Mouse (Mus musculus) spleen, postnatal 10 days (tissue): ENCODE results near the gene Olfm3.

Experiments used
- DNase-seq, 2 experiments: peaks; one replicate each; pipeline ENCODE4 v3.0.0; 2021 to 2022; ENCODE audit warnings: low spot score in 2 of 2

Gene Olfm3

DNA sequence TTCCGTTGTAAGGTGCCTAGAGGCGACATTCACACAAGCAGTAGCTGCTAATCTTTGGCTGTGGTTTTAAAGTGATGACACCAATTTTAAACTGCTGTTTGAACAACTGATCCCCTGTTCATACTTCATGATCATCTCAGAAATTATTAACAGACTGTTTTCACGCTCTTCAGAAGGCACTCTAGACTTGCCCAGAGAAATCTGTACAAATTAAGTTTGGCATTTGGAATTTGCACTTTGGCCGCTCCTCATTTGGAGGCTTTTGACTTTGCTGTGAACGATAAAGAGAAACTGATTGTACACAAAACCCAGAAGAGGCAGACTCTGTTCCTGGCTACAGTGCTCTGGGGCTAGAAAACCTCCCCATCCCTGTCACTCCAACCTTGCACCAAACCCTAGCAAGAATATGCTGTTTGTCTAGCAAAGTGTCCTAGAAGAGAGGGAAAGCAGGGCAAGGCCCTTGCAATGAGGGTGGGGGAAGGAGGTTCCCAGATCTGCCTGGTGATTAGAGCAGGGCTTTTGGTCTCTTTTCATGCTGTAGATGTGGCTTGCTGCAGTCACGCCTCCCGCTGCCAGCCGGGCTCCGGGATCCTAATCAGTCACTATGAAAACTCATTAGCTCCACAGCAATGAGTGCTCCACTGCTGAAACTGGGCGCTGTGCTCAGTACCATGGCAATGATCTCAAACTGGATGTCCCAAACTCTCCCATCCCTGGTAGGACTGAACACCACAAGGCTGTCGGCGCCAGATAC is 176.7 kb downstream of the Olfm3 start:
- no peak for DNase-seq

DNA sequence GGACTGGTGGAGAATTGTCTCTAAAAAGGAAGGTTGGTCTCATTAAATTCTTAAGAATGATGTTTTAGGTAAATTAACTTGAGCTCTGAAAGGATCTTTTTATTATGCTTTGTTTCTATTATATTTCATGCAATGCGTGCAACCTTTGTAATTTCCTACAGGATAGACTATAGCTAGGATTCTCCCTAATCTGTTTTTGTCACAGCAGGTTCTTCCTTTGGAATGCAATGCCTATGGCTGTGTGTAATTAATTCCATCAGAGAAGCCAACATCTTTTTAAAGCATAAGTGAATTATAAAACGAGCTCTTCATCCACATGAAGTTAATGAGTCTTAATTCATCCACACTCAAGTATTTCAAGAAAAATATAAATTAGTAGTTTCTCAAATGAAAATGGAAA is 177.5 kb downstream of the Olfm3 start:
- no peak for DNase-seq

DNA sequence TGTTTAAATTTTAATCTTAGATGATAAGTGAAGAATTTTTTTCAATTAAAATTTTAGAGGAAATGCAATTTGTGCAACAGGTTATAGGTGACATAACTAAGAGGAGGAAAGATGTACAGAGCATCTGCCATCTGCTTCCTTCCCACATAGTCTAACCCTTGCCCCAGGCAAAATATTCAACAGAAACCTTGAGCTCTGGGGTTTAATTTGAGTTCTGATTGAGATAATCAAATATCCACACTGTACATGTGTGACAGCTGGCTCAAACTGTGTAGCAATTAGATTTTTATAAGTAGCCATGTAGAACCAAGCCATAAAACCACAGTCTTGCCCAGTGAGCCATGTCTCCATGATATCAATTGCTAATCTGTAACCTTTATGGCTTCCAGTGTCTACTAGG is 179.1 kb downstream of the Olfm3 start:
- DNase-seq = no peak

DNA sequence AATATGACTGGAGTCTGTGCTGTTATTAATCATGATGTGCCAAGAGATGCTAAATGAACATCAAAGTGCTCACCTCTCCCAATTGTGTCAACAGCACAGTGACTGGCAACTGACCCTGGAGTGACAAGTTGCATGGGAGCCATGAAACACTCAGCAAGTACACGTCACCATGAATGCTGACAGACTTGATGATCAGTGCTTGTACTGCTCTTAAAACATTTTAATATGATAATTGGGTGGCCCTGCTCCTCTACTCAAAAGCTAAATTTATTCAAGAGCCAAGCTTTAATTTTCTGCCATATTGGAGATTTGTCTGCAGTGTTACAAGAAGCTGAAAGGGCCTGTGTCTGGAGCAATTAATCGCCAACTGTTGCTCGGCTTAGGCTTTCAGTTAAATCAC is 184.4 kb downstream of the Olfm3 start:
- DNase-seq = no peak

DNA sequence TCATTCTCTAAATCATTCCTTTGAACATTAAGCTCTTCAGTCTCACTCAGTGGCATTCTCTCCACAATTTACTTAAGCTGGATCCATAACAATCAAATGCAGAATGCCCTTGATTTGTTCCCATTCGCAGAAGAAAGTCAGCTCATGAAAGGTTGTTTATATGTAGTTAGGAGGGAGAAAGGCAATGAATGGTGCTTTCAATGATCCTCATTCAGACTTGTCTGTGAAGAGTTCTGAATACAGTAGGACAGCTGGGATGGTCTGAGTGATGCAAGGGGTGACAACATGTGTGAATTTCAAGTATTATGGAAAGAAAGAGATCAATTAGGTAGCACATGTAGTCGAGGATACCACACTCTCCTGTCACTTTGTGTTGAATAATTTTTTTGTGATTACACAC is 186.8 kb downstream of the Olfm3 start:
- no peak for DNase-seq

DNA sequence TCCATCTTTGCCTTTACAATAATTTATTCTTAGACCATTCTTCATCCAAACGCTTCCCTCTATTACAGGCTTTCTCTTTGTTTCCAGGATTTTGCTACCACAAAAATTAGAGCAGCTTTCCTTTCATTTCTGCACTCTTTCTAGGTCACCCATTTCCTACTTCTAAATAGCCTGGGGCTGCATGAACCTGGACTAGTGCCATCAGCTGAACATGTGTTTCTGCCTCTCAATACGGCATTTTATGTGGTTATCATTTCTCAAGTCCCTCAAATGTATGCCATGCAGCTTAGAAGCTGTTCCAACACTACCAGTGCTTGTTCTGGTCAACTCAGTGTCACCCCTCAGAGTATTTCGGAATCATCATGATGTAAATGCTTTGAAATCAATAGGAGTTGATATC is 191.6 kb downstream of the Olfm3 start:
- no peak for DNase-seq

DNA sequence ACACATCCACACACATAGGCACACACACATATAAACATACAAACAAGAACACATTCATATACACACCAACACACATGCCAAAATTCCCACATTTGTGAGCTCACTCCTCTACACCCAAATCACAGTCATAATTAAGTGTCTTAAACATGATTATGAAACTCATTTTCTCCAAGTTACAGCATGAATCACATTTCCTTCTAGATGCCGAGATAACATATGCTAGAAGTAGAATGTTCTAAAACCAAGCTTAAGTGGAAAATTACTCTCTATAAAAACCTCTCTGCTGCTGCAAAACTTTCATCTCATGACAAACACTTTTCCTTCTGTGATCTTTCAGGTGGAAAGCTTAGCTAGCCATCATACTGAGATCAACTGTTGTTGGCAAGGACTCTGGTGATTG is 195.7 kb downstream of the Olfm3 start:
- no peak for DNase-seq

DNA sequence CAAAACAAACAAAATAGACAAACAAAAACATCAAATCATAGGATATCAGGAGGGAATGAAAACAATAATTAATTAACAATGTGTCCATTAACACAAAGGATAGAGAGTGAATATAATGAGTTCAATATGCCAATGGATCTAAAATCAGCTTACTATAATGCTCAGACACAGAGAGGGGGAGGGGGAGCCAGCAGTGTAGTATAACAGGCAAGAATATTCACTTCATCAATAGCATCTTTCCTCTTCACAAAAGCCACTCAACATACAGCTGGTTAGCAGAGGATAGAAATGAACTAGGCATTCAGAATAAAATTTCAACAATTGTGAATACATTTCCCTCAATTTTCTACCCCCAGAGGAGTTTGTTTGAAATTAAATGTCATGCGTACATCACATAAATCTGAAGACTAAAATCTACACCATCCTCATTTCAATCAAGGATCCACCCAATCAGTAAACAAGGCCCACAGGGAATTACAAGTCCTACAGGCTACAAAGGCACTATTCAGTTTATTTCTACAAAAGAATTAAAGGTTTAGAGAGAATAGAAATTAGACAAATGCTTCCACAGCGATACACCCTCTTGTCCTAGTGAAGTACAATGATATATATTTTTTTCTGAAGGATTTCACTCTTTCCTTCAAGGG is 200.4 kb downstream of the Olfm3 start:
- no peak for DNase-seq

DNA sequence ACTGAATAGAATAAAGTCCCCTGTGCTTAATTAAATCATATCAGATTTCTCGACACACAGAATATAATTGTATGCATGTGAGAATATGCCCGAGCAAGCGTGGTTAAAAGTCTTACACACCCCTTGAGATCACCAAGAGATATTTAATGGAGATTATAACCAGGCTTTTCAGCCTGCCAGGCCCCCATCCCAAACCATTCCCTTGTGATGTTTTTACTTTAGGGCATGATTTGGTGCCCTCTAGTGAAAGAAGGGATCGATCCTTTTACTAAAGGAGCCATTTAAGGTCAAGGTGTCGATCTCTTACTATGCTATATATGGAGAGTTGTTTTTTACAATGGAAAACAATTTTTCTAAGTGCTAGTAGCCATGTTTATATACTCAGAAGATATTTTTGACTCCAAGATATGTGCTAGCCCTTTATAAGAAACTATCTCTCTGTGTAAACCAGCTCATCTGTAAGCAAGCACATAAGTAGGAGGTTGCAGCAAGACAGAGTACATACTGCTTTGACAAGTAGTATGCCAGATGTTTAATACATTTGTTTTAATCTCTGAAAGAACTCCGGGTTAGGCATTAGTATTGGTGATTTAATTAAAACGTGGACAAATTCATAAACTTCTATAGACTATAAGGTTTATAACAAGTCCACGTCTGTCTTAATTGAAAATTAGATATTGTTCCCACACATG is 201.1 kb downstream of the Olfm3 start:
- DNase-seq = no peak

DNA sequence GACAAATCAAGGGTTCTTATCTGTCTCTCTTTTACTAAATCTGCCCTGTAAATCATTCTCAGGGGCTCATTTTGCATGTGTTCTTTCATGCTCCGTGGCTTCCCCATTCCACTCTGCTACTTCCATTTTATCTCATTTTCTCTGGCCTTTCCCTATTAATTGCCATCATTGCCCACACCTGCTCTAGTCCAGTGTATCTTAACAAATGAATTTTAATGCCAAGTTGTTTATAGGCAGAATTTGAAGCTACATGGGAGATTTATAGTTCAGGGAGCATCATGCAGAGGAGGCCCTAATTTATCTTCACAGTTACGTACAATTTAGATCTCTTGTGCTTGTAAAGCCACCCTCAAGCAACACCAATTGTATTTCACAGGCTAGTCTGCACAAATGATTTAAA is 241.8 kb downstream of the Olfm3 start:
- DNase-seq = no peak

DNA sequence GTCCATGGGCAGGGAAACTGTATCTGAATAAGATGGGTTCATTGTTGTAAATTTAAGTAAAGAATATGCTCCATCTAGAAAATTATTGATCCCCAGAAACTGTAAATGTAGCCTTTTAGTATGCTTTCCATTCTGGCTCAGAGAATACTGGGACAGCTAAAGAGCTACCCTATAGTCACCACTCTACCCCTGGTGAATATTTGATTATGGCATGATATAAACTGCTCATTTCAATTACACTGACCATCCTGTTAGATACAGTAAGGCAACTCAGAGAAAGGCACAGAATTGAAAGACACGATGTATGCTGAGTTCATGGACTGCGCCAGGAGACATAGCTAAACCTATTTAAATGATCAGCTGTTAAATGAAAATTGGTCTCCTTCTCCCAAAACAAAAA is 242.4 kb downstream of the Olfm3 start:
- DNase-seq = no peak

DNA sequence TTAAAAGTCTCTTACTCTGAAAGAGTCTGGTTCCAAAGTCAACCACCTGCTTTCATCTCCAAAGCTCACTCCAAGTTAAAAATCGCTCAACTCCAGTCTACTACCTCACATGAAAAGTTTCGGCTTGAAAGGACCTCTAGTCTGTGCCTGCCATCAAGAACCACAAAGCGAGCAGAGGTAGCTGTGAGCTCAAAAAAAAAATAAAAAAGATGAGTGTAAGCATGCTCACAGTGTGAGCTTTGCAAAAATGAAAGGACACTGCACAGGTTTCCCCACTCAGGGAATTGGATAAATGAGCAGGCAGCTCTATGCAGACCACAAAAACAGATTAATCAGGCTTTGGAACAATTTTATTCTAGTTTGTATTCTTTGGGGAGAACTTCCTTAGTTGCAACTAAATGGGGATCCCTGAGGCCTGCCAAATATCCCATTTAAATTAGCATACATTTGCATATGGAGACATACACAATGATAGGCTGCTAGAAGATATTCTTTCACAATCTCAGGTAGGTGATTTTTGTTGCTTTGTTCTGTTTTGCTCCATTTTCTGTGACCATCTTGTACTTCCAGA is 255.1 kb downstream of the Olfm3 start:
- no peak for DNase-seq

DNA sequence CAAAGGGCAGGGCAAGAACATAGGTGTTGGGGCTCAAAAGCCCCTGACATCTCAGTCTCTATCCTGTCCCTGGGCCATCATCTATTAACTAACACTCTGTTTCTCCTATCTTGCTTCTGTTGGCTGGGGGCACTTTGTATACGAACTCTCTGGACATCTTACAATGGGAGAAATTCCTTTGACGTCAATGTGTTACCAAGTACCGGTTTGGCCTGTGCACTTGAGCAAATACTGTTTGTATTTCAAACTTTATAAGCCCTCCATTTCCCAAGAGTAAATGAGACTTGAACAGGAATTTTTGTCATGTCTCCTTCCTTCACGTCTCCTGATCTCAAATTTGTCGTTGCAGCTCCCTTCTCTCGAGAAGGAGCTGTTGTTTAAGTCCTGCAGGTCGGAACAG is 270.7 kb downstream of the Olfm3 start:
- DNase-seq = no peak
